Mouse (Mus musculus) embryo, embryonic 11 days (tissue): ENCODE results near the gene Alpk3.

Experiments
- DNase-seq: peaks from one replicate; pipeline ENCODE4 v3.0.0-alpha.2; 2015

Alpk3 gene

DNA sequence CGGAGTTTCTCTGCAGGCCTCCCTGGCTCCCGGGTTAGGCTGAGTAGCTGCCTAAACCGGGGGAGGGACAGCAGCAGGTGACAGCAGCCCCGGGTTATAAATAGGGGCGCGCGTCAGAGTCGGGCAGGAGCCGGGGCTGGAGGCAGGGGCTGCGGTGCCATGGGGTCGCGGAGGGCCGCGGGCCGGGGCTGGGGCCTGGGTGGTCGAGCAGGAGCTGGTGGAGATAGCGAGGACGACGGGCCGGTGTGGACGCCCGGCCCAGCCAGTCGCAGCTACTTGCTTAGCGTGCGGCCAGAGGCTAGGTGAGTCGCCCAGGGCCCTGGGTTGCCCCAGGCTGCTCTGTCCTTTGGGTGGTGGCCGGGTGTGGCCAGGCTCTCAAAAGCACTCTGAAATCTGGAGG is at the start of gene Alpk3:
Alpk3 (plus strand) TSS at position 130 of the 400 bp plus-strand sequence.
- peak; percentile 33 for DNase-seq

DNA sequence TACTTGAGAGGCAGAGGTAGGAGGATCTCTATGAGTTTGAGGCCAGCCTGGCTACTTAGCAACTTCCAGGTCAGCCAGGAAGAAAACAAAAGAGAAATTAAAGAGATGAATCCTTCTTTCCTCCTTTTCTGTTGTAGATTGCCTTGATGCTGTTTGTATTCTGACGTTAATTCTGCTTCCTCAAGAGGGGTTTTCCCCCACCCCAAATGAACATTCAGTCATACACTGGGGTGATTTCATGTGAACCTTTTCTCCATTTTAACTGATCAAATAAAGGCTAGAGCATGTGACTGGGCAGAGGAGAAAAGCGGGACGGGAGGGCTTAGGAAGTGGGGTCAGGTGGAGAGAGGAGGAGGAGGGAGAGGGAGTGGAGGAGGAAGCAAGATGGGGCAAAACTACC is 49.1 kb upstream of the Alpk3 start:
- DNase-seq: no peak

DNA sequence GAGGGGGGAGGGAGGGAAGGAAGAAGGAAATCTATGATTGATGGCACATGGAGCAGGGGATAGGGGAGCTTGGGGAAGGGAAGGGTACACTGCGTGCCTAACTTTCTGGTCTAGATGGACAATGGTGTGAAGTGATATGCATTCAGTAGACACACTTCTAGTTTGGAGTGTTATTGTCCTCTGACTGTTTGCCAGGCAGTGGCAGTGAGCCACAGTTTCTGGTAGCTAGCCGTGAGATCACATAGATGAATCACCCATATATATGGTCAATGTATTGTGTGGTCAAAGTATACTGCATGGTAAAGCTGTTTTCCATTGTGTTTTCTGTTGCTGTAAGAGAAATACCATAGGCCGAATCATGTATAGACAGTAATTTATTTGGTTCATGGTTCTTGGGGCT is 45.8 kb upstream of the Alpk3 start:
- DNase-seq: no peak

DNA sequence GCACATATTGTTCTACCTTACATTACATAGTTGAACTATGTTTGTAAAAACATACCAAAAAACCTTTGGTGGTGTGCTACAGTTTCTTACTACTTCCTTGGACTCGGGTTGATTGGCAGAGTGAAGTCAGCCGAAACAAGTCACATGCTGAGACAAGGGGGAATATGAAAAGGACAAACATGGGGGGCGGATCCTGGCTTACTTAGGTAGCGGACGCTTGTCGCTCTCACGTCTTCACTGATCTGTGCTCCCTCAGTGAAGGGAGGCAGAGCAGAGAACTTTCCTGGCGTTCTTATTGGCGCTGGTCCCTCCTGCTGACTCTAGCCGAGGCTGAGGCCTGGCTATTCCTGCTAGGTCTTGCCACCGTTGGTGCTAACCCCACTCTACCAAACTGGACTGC is 37.1 kb upstream of the Alpk3 start:
- DNase-seq: no peak

DNA sequence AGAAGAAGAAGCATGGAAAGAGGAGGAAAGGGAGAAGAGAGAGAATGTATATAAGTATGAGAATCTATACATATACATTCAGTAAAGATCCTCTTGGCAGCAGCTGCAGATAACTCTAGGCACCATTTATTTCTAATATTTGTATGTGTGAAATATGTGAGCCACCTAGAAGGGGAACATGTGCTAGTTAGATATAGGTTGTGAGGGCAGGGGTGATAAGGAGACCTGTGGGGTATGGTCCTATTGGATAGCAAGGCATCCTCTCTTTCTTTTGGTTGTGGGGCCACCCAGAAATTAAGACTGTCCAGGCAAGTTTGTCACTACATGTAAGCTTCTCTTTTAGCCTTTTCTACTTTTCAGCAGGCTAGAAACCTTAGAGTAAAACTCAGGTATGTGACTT is 34.7 kb upstream of the Alpk3 start:
- DNase-seq: no peak

DNA sequence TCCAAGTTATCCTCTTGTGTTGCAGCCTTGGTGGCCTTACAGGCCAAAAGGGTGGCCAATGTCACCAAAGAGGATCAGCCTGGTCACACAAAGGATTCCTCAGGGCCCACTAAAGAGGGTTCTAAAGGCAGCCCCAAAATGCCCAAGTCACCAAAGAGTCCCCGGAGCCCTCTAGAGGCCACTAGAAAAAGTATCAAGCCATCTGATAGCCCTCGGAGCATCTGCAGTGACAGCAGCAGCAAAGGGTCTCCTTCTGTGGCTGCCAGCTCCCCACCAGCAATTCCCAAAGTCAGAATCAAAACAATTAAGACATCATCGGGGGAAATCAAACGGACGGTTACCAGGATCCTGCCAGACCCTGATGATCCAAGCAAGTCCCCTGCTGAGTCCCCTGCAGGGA is 33.3 kb upstream of the Alpk3 start:
- DNase-seq: peak; percentile 28

DNA sequence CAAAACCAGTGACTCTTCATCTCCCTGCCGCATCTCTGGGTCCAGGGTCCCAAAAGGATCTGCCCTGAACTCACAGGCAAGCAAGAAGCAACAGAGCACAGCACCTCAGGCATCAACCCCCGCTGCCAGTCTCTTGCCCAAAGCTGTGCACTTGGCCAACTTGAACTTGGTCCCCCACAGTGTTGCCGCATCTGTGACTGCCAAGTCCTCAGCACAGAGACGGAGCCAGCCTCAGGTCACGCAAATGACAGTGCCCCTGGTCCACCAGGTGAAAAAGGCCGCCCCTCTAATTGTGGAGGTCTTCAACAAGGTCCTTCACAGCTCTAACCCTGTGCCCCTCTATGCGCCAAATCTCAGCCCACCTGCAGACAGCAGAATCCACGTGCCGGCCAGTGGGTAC is 32.7 kb upstream of the Alpk3 start:
- DNase-seq: no peak

DNA sequence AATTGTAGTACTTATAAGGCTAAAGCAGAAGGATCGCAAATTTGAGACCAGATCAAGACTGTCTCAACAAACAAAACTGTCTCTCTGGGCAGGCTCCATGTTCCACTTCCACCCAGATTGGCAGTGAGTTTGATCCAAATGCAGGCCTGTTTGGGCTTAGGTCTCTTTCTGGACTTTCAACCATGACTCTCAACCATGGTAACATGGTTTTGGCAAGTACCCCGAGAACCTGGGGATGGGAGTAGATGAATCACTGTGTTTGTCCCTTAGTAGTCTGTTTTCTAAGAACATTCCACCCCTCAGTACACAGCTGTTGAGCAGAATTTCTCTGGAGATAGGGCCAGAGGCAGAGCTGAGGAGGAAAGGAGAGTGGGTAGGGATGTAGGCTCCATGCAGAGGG is 31.6 kb upstream of the Alpk3 start:
- DNase-seq: no peak

DNA sequence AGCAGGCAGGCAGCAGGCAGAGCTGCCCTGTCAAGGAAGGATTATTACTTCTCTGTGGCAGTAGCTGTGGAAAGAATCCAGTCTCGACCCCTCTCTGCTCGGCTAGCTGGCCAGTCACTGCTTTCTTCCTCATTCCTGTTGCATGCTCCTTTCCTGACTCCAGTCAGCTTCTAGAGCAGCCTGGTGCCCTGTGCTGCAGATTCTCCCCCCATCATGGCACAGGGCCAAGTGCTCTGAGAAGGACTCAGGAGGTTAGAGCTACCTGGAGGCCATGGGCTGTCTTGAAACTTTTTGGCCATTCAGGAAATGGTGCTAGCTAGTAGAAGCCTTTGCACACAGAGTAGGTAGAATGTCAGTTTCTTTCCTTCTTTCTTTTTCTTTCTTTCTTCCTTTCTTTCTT is 17.7 kb upstream of the Alpk3 start:
- no peak for DNase-seq

DNA sequence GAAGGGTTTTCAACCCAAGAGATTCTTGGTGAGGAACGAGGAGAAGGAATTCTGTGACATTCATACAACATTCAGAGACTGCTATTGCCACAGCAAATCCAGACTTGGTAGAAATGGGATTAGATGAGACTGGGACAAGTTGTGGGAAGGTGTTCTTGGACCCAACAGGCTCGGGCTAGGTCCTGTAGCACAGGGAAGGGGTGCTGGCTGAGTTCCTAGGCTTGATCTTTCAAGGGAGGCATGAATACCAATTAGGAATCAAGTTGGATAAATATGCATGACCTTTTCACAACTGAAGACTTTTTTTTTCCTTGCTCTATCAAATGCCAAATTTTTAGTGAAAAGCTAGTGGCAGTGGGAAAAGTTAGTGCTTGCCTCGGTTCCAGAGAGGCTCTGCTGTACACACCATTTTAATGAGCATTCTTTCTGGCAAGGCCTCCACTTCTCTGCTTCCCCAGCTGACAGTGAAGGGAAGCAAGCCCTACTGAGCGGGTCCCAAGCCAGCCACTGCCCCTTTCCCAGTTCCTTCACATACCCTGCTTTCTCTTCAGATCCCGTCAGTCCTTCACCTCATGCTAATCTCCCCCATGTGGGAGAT is 14.3 kb upstream of the Alpk3 start:
- no peak for DNase-seq

DNA sequence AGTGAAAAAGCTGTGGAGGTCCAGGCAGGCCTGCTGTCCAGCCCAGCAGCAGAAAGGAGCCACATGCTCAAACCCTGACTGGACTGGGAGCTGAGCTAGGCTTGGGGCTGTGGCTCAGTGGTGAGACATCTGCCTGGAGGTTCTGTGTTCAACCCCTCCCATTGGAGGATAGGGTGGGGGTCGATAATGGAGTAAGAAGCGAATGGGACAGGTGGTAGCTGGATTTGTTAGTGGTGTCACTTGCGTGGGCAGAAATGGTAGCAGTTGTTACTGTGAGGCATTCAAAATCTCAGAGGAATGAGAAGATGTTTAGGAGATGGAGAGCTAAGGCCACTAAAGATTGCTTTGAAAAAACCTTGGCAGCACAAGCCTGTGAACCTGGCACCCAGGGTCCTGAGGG is 9.6 kb upstream of the Alpk3 start:
- DNase-seq: no peak

DNA sequence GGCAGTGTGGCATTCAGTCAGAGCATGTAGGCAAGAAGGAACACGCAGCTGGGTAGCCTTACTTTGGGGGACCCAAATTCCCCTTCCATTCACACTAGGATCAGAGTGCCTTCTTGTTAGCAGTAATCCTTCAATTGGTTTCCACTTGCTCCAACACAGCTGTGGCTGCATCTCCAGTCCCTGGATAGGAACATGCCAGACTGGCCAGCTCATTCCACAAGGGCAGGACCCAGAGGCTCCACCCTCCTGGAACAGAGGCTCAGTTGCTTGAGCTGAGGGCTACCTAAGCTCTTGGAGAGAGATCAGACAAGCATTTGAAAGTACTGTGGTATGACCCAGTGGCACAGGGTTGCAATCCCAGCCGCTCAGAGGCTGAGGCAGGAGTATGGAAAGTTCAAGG is 8.9 kb upstream of the Alpk3 start:
- DNase-seq: no peak

DNA sequence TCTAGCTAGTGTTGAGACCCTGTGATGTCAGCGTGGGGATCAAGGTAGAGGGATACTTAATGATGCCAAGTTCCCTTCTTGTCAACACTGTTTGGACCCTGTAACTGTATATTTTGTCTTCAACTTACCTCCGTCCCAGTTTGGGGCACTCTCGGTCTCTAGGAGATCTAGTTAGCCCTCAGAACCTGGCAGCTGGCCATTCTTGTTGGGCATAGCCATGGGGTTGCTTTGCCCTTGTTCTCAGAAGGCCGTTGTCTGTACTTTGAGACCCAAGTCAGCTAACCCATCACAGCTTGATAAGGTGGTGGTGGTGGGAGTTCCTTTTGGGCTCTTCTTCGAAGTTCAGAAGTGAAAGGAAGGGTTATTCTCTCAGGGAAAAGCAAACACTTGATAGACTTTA is 7.4 kb upstream of the Alpk3 start:
- no peak for DNase-seq

DNA sequence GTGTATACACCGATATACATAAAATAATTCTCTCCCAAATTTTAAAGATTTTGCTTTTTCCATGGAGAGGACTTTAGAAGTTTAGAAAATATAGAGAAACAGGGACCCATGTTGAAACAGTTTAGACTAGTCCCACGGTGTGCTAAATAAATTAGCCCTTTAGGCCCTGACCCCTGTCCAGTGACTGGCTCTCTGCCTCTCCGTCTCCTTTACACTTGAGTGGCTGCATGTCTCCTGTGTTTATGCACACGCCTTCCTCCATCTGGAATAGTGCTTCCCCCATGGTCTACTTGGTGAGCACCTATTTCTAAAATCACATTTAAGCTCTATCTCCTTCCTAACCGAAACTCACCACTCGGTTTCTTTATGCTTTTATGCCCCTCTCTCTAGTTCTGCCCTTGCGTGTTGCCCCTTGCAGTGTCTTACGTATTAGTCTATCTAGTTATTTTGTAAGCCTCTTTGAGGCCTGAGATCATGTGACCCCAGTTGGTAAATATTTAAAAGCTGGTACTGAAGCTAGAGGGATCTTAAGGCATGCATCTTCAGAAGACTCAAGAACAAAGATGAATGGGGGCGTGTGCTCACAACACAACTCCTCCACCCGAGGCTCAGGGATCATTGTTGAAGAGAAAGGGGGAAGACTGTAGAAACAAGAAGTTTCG is 1.6 kb upstream of the Alpk3 start:
- no peak for DNase-seq

DNA sequence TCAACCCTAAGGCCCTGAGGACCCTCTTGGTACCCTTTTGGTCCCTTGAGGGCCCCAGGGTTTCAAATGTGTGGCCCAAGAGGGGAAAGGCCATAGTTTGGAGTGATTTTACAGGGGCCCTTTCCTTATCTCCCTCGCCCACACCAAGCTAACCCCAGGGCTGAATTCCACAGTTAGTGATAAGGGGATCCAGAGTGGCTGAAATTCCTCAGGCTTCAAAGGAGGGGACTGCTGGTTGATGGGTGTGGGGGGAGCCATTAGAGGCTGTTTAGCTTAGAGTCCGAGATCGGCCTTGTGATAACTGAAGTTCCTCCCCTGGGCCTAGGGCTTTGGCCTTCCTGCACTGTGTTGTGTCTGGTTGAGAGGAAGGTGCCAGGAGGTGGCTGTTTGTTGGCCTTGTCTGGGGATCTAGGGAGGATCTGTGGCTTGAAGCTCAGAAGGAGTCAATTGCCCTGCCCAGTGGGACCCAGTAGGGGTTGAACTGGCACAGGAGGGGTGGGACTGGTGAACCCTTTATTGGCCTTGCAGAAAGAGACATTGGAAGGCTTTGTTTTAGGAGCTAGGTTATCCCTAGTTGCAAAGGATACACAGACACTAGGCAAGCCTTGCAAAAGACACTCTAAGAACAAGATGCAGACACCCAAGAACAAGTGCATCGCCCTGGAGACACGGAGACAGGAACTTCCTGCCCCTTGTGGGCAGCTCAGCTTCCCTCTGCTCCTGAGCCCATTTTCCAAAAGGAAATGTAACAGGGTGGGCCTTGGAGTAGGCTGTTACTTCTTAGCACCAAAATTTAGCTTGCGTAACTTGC is 706 bp downstream of the Alpk3 start:
- DNase-seq: peak; percentile 39

DNA sequence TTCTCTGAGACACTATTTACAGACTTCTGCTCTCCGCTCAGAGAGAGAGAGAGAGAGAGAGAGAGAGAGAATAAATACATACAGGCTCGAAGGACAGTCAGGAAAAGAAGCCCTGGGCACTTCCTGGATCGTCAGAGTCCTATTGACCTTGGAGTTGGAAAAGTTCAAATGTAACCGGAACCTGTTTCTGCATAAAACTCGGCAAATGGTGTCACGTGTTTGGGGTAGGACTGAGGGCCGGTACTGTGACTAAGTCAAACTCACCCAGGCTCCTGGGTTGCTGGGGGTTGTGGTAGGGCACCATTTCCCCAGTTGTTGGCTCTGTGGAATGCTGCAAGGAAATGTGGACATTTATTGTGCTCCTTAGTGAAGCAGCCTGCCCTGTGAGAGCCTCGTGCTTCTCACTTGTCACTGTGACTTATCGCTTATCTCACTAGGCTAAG is 1.3 kb downstream of the Alpk3 start:
- DNase-seq: no peak

DNA sequence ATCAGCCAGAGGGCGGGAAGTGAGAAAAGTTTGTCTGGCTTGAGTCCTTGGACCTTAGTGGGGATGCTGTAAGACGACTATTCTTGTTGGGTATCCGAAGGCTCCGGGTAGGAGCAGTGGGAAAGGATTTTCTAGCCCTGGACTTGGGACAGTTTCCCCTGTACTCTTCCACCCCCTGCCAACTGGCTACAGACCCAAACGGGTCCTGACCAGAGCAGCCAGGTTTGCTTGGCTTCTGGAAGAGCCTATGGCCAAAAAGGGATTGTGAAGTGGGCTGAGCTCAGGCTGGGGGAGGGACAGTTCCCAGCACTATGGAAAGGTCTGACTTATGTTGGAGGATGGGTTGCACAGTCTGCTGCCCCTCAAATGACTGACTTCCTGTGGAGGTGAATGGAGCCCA is 2.0 kb downstream of the Alpk3 start:
- DNase-seq: no peak

DNA sequence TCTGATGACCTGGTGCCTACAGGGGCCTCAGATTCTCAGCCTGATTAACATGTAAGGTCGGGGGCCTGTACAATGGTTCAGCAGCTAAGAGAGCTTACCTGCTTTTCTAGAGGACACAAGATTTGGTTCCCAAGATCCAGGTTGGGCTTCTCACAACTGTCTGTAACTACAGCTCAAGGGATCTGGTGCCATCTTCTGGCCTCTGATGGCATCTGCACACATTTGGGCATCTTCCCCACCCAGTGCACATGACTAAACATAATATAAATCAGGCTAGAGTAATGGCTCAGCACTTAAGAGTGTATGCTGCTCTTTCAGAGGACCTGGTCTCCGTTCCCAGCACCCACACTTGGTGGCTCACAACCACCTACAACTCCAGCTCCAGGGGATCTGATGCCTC is 3.5 kb downstream of the Alpk3 start:
- DNase-seq: peak; percentile 46

DNA sequence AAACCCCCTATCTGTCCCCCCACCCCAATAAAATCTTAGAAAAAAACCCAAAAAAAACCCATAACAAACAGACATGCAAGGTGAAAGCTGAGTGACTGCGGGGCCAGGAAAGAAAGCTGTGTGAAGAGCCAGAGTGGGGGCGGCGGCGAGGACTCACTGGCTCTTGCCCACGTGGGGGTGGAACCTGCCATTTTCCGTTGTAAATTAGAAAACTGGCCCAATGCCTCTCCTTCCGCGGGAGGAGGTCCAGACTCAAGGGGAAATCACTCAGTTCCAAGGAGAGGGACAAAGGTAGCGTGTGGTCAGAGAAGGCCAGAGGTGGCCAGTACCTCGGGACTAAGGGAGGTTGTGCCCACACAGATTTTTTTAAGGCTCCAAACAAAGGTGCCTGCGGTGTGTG is 4.5 kb downstream of the Alpk3 start:
- no peak for DNase-seq

DNA sequence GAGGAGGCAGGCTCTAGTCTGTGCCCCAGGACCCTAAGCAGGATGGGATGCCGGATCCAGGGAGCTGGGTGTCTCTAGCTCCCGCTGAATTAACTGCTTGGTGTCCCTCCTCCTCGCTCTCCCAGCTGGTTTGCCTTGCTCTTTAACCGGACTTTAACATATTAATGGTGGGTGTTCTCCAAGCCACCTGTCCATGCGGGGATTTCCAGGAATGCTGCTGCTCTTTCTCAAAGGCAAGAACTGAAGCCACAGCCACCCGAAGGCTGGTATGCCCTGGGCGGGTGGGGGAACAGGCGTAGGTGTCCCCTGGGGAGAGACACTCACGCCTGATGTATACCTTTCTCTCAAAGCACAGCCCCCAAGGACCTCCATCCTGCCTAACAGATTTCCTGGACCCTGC is 5.9 kb downstream of the Alpk3 start:
- DNase-seq: no peak

DNA sequence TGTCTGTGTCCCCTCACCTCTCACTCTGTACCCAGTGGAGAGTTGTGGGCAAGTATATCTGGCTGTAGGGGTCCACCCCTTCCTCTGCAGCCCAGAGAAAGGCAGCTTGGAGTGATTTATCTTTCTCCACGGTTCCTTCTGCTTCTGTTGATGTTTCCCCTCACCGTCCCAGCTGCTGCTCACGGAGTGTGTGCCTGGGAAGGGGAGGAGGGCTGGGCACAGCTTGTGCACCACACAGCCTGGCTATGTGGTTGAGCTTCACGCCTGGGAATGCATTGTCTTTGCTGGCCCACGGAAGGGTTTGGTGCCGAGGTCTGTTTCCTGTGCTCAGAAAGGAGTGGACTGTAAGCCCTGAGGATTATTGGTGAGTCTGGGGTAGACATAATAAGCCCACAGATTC is 9.3 kb downstream of the Alpk3 start:
- DNase-seq: peak; percentile 47

DNA sequence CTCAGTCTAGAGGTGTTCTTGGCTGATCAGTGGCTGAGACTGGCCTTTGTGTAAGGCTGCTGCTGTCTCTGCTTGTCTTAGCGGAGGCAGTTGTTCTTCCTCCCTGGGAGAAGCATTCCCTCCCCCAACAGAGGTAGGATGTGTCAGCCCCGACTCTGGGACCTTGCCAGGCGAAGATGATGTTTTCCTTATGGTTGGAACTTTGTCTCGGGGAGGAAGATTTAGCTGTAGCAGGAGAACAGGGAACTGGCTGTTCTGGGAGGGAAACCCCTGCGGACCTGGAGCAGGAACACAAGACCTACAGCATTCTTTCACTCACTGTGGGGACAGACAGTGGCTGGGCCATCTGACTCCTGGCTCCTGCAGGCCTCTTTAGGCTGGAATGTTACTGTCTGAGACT is 15.1 kb downstream of the Alpk3 start:
- DNase-seq: no peak

DNA sequence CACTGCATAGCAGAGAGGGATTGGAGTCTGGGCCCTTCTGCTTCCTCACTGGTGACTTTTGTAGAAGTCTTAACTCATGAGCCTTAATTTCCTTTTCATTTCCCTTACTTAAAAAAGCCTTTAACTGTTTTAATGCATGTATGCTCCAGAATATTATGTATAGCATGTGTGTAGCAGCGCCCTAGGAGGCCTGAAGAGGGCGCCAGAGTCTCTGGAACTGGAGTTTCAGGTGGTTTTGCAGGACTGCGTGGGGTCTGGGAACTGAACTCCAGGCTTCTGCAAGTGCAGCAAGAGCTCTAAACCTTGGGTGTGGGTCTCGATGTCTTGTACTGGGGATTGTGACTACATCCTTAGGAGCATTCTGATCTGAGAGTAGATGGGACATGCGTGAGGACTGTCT is 15.9 kb downstream of the Alpk3 start:
- no peak for DNase-seq

DNA sequence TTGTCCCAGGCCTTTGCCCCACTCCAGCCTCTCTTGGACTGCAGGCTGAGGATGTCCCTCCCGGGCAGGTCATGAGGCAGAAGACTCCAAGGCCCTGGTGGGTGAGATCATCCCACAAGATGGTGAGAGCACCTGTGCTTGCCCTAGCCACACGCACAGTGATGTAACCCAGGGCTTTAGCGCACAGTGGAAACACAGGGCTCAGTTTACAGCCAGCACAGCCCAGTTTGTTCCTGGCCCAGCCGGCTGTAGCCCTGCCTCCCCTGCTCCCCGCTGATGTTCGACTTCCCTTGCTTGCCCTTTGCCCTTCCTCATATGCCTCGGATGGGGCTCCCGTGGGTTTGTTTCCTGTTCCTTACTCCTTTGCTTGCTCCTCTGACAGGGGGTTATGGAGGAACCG is 17.1 kb downstream of the Alpk3 start:
- DNase-seq: peak; percentile 55
